Mouse (Mus musculus): ENCODE data around the gene Rundc3a. TPM values are rescaled to one million over a fixed set of nuclear protein-coding genes. Genes with fewer than 3 reads are reported as not detected.
A peak's percentile ranks its signal among the peaks of the same experiment; 100 is the strongest.

The Rundc3a gene
- total RNA-seq, 2 experiments from 2014 or later, result not detected

DNA sequence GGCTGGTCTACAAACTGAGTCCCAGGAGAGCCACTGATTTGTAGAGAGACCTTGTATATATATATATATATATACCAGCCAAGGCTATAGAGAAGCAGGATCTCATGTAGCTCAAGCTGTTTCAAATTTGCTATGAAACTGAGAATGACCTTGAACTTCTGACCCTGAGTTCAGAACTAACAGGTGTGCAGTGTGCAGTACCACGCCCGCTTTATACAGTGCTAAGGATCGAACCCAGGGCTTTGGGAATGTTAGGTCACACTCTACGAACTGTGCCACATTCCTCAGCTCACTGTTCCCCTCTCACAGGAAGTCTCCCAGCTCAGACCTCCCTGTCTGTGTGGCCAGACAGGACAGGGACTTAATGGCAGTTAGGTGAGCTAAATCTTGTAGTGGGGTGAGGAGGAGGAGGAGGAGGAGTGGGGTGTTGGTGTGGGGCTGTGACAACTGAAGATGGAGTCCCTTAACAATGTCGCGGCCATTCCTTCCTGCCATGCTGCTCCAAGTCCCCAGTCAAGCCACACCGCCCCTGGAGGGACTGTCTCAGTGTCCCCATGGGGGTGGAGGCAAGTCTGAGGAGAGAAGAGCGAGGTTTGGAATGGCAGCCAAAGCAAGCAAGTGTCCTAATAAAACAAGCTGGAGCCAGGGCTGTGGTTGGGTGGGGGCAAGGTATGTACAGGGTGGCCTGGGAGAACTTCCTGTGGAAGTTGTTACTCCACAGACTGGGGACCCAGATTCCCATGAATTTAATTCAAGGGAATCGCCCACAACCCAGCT, 25.5 kb upstream of the Rundc3a start:
- ATAC-seq (replicated peaks; ENCODE audit: poor library complexity, severe bottlenecking), result no peak

DNA sequence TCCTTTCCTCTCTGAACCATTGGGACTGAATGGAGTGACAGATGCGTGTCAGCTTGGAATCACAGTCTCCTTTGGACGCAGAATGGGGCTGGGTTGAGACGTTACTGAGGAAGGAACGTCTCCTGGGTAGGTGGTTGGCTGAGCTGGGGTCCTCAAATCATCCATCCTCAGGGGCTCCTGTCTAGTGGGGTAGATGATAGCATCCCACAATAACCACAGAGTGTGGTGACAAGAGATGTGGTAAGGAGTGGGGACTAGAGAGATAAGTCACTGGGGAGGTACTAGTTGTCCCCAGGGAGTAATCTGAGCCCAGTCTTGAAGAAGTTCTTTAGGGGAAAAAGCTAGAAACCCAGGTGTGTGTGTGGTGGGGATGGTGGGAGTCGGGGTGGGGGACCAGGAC, 24.9 kb upstream of the Rundc3a start:
- ATAC-seq (replicated peaks; ENCODE audit: poor library complexity, severe bottlenecking), result no peak

DNA sequence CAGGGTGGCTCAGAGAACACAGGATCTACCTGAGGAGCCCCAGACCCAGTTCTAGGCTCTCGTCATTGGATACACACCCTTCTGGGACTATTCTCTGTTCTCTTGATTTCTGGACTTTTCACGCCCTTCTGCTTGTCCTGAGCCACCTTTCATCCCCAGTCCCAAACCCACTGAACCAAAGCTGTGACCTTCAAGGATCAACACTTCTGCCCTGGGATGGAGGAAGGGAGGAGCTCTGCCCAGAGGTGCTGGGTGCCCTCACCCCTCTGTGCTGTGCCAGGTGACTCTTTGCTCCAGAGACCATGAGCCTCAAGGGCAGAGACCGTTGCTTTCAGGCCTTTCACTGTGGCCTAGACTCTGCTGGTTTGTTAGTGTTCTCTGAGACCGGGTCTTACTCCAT, 23.9 kb upstream of the Rundc3a start:
- ATAC-seq (replicated peaks; ENCODE audit: poor library complexity, severe bottlenecking), result no peak

DNA sequence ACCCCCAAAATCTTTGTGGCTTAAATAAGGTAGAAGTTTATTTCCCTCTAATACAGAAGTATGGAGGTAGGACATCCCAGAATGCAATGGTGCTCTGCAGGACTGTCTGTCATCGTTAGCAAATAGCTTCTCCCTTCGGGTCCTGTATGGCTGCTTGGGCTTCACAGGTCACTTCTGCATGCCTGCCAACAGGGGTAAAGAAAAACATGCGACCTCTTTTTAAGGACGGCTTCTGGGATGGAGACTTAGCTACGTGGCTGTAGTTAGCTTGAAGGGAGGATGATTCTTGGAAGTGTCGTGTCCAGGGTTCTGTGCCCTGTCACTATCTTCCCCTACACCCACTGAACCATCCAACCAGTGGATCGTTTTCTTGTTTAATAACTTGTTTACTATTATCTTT, 22.9 kb upstream of the Rundc3a start:
- ATAC-seq (replicated peaks; ENCODE audit: poor library complexity, severe bottlenecking), result no peak

DNA sequence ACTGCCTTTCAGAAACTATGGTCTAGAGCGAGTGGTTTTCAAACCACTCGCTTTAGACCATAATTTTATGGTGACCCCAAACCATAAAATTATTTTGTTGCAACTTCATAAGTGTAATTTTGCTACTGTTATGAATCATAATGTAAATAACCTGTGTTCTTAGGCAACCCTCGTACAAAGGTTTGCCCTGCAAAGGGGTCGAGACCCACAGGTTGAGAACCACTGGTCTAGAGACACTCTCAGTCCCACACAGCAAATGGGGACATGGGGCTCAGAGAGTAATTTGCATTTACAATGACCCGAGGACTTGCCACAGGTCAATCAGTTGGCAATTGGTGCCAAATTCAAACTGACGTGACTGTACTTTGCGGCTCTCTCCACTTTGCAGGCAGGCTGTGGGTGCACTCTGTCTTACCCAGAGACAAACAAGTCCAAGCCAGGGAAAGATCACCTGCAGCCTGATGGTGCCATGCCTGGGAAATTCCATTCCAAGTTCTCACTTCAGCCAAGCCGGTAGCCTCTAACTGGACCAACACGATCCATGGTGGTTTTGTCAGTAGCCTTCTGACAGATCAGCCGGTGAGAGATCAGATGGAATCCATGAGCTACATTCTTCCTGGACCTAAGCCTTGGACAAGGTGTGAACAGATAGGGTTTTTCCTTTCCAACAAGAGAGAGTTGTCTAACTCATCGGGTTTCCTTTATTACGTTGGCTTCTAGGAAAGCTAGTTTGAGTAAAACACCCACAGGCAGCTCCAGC, 21.1 kb upstream of the Rundc3a start:
- ATAC-seq (replicated peaks; ENCODE audit: poor library complexity, severe bottlenecking), result no peak

DNA sequence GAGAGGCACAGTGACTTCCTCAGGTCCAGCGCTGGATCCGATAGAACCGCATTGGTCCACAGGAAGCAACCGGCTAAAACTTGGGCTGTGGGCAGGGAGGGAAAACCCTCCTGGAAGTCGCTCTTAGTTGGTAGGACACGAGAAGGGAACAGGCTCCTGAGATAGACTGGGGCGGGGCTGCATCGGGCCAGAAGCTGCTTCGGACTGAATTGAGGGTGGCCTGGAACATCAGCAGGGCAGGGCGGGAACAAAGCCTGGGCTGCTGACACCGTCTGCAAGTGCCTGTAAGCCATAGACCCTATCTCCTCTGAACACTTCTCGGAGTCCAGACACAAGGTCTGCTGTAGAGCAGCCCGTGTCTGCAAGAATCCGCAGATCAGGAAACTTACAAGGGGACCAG, 20.3 kb upstream of the Rundc3a start:
- no peak for ATAC-seq (replicated peaks; ENCODE audit: poor library complexity, severe bottlenecking)

DNA sequence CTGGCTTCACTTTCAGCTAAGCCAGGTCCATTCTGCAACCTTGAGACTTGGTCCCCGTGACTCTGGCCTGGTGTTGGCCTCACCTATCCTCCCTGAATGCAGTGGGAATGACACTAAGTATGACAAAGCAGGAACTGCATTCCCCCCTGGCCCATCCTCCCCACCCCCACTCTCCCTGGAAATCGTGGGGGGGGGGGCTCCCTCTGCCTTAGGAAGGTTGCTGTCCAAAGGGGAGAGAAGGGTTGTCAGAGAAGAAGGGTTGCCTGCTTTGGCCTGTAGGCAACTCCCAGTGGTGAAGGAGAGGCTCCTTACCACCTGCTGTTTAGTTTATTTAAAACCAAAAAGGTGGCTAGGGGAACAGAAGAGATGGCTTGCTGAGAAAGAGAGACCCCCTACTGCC, 19.6 kb upstream of the Rundc3a start:
- no peak for ATAC-seq (replicated peaks; ENCODE audit: poor library complexity, severe bottlenecking)

DNA sequence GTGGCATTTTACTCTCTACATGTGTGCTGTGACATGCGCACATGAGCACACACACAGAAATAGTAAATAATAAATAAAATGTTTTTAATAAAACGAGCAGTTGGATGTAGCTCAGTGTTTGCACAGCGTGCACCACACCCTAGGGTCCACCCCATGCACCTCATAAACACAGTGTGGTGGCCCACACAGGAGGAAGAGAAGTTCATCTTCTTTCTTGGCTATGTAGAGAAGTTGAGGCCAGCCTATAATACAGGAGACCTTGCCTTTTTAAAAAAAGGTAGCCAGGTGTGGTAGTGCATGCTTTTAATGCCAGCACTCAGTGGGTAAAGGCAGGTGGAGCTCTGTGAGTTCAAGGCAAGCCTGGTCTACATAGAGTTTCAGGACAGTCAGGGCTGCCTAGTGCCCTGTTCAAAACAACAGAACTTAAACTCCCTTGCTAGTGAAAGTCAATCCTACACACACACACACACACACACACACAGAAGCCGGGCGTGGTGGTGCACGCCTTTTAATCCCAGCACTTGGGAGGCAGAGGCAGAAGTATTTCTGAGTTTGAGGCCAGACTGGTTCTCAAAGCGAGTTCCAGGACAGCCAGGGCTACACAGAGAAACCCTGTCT, 19.0 kb upstream of the Rundc3a start:
- ATAC-seq (replicated peaks; ENCODE audit: poor library complexity, severe bottlenecking), result no peak

DNA sequence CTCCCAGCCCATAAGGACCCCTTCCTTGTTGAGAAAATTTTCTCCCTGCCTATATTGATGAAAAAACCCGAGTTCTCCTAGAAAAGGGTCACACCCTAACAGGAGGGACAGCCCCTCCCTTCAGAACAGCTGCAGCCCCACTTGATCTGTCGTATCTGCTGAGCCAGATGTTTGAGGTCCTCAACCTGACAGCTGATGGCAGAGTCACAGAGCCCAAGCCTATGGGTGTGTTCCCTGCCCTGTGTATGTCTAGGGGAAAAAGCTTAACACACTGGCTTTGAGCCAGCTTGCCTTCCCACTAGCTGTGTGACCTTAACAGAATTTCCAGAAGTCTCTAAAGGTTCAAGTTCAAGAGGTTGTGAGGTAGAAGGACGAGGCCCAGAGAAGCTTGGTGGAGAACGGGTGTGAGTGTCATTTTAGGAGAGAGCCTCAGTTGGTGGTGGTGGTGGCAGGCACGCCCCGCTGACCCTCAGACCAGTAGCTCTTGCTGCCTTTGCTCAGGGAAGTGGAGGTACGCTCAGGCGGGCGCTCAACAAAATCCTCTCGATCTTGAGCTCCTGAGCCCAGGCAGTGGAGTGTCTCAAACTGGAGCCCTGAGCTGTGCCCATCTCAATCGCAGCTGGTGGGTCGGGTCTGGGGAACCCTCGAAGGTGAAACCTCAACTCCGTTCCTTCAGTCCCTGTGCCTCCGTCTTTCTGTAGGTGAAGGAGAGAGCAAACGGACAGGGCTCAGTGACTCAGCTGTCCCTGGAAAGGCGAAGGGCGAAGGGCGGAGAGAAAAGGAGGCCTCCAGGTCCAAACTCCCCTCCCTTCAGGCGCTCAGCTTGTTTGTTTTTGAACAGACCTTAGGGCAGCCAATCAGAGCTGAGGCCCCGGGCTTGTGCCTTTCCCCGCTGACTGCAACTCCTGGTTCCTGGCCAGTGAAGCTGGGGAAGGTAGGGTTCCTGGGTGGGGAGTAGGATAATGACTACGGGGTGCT, 17.7 kb upstream of the Rundc3a start:
- ATAC-seq (replicated peaks; ENCODE audit: poor library complexity, severe bottlenecking), result peak; percentile 12; the same call in 1 of the 2 replicates

DNA sequence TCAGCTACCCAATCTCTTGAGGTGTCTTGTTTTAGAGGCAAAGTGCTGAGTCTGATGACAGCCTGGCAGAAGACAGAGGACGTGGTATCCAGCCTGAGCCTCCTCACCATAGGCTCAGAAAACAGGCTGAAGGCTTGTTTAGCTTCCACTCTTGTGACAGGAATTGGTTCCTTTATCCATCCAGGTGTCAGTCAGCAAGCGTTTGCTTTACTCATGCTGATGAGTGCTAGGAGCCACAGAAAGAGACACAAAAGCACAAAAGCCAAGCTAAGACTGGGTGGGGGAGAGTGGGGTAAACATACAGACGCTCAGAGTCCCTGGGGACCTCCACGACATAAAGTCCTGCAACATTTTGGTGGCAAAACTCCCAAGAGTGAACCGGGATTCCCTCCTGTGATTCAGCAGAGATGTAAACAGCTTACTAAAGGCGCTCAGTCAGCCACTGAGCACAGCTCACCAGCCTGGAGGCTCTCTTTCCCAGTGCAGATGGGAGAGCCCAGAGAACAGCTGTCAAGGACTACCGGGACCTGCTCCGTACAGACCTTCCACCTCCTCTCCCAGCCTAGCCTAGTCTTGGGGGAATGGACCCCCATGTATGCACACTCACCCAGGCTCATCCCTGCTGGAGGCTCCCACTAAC, 16.9 kb upstream of the Rundc3a start:
- no peak for ATAC-seq (replicated peaks; ENCODE audit: poor library complexity, severe bottlenecking)

DNA sequence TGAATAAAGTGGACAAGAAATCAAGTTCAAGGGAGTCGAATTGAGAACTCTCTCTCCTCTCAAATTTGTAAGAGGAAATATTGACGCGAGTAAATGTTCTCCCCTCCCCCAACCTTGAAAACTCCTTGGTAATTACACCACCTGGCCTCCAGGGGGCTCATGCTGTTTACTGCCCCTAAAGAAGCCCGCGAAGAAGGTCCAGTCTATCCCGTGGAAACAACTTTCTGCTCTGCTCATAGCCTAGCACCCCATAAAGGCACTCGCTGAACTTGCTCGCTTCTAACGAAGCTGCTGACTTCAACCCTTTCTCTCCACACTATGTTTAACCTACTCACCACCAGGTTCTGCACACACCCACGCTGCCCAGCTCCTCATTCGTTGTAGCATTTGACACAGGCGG, 16.0 kb upstream of the Rundc3a start:
- no peak for ATAC-seq (replicated peaks; ENCODE audit: poor library complexity, severe bottlenecking)

DNA sequence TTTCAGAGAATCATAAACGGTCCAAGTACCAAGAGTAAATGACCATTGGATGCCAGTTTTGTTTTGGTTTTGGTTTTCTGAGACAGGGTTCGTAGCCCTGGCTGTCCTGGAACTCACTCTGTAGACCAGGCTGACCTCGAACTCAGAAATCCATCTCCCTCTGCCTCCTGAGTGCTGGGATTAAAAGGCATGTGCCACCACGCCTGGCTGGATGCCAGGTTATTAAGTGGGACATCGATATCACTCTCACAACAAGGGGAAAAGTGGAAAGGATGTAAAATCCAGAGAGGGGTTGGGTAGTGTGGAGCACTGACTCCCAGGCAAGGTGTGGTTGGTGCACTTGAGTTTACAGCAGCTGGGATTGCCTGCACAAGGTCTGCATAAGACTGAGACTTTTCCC, 13.1 kb upstream of the Rundc3a start:
- ATAC-seq (replicated peaks; ENCODE audit: poor library complexity, severe bottlenecking), result no peak

DNA sequence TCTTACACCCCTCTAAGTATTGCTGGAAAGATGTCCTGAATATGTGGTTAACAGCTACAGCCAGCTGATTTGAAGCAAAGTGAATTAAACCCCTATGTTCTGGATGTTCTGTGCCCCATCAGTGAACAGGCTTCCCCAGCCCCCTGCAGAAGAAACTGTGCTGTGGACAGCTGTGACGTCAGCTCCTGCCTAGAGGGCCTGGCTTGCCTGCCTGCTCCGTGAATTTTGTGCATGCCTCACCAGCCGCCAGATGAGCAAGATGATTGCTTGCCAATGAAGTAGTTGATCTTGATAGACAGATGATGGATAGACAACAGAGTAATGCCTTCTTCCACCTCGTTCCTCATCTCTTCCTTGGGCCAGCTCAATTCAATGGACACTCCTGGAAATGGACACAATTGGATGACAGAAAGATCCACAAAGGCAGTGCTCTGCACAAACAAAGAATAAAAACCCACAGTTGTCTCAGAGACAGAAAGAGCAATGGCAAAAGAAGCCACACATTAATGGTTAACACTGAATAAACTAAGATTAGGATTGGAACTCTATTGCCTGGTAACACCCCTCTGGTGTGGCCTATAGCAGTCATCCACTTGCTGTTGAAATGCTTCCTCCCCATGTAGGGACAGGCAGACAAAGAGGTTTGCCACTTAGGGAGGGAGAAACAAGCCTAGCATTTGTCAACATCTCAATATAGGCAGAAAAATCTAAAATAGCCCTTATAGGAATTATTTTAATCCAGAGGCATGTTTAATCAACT, 11.7 kb upstream of the Rundc3a start:
- no peak for ATAC-seq (replicated peaks; ENCODE audit: poor library complexity, severe bottlenecking)

DNA sequence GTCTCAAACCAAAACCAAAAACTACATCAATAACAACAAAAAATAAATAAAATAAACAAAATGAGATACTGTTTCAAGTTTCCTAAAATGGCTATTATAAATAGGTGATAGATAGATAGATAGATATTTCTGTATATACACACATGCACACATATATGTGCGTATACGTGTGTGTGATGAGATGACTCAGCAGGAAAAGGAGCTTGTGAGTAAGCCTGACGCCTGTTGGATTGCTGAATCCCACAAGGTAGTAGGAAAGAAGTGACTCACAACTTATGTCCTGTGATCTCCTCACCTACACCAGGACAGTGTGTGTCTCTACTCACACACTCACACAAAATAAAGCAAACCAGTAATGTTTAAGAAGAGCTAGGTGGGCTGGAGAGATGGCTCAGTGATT, 10.4 kb upstream of the Rundc3a start:
- ATAC-seq (replicated peaks; ENCODE audit: poor library complexity, severe bottlenecking), result no peak

DNA sequence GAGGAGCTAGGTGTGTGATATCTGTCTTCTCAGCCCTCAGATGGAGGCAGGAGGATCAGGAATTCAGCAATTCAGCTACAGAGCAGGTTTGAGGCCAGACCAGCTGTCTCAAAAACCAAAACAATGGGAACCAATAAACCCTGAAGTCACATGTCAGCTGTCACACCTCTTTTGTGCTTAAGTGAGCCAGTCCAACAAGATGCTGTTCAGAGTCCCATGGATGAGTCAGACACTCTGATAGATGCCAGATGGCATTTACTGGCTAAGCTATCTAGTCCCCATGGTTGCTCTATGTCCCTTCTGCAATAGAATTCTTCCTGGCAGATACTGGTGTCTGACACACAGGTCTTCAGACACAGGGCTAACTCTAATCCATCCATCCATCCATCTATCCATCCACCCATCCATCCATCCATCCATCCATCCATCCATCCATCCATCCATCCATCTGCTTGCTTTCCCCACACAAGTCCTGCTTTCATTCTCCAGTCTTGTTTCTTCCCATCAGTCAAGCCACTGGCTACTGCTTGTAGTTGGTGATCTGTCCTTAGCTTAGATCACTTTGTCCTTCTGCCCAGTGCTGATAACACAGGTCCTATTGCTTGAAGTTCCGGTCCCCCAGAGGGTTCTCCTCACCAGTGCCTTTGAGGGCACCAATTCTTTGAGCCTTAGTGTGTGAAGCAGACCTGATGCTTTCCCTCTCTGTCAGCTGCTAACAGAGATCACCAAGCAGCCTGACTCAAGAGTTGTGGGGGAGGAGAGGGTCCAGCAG, 9.7 kb upstream of the Rundc3a start:
- ATAC-seq (replicated peaks; ENCODE audit: poor library complexity, severe bottlenecking), result no peak

DNA sequence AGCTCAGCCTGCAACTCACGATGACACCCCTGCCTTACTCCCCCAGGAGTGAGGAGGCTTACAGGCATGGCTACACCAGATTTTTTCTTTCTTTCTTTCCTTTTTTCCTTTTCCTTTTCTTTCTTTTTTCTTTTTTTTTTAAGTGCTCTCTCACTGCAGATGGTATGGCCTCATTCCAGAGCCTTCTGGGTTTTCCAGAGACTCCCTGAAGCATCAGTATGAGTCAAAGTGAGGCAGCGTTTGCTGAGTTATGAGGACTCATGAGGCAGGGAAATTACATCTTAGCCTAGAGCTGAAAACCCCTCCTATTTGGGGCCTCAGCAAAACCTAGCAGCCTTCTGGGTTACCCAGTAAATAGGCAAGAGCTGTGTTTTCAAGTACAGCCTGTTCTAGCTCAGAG, 8.8 kb upstream of the Rundc3a start:
- no peak for ATAC-seq (replicated peaks; ENCODE audit: poor library complexity, severe bottlenecking)

DNA sequence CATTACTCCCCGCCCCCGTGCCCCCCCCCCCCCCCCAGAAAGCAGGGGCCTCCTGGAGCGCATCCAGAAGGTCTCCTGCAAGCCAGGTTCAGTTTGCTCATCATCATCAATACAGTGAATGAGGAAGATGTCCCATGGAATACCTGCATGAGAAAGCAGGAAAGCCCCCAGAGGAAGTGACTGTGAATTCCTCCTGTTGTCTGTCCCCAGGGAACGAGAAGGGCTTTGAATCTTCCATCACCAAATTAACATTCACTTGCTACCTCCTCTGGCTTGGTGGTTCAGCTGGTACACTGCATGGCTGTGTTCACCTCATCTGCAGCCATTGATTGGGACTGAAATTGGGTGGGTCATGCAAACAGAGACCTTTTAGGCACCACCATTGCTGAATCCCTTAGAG, 8.1 kb upstream of the Rundc3a start:
- no peak for ATAC-seq (replicated peaks; ENCODE audit: poor library complexity, severe bottlenecking)

DNA sequence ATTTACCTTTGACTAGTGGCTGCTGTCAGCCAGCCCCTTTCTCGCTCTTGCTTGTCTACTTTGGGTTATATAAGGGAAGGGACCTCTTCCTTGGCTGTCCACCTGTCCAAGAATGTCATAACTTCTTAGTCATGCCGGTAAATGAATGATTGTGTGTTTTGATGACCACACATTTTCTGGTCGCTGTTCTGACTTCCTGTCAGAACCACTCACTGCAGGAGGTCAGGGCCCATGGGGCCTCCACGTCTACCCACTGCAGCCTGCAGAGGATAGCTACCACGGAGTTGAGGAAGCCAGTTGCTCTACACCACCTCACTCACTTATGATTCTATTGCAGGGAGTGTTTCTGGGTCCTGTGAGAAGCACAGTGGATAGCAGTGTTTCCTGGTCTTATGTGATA, 7.1 kb upstream of the Rundc3a start:
- no peak for ATAC-seq (replicated peaks; ENCODE audit: poor library complexity, severe bottlenecking)
